Comparison of ENCODE assay signal across 9 mouse cellular contexts in the genomic region with DNA sequence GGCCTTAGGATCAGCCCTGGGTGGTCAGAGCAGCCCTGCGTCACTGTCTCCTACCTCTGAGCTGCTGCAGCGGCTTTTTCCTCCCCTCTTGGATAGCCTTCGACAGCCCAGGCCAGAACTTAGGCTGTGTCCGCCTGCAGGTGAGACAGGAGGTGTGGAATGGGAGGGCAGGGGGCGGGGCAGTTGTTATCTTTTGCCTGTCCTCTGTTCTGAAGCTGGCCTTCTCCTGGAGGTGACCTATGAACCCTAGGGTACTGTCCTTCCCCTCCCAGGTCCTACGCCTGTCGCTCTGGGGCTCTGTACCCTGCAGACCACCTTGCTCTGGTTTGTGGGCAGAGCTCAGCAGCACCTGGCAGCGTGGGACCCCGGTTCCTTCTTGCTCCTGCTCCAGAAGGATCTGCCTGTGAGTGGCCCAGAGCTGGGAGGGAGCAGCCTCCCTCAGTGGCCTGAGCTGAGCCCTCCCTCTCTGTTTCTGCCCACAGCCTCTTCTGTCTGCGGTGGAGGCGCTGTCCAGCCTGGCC. TPM values are rescaled to one million over a fixed set of nuclear protein-coding genes. Genes with fewer than 3 reads are reported as not detected.
DNase-seq lines count a peak whose midpoint lies in the region; ATAC-seq and TF ChIP-seq lines count a peak whose summit lies in the region.
"Had no signal": no experiment of that assay in that cellular context is flagged by ENCODE, and none has a peak within 500 bp of the region (broad histone marks: within the 10 kb centered on the region; RNA-seq: fewer than 3 reads in every experiment).

No protein-coding gene starts in this region.

- WGBS in heart, embryonic 15.5 days: 54% methylated on average over 11 of the region's 11 CpGs
- WGBS in embryonic facial prominence, embryonic 13.5 days: 42% methylated on average over 11 of the region's 11 CpGs
- WGBS in intestine, embryonic 14.5 days: 48% methylated on average over 11 of the region's 11 CpGs
- 56% methylated on average over 11 of the region's 11 CpGs for WGBS in midbrain, postnatal 0 days

- intact Hi-C loops in heart, postnatal 10 days (cut with DNase I): no loop called here

- H3K9me3 ChIP-seq in heart, embryonic 15.5 days (replicated peaks): no peaks in the 10 kb centered on the region
- H3K9me3 ChIP-seq in embryonic facial prominence, embryonic 13.5 days: no peaks in the 10 kb centered on the region
- H3K9me3 ChIP-seq in intestine, embryonic 14.5 days (ENCODE audit: control insufficient read depth, low read length): no peaks in the 10 kb centered on the region
- no peaks in the 10 kb centered on the region for H3K9me3 ChIP-seq in midbrain, postnatal 0 days (ENCODE audit: low read length)

- peak overlapping the region; percentile 96; the same call in 1 of the 2 replicates for H3K4me2 ChIP-seq in heart, embryonic 15.5 days
- peak overlapping the region; percentile 99 for H3K4me2 ChIP-seq in embryonic facial prominence, embryonic 13.5 days
- peak overlapping the region; percentile 100; the same call in 1 of the 2 replicates for H3K4me2 ChIP-seq in intestine, embryonic 14.5 days (ENCODE audit: low read length)
- peak overlapping the region; percentile 74 for H3K4me2 ChIP-seq in midbrain, postnatal 0 days (ENCODE audit: low read depth, low read length, poor library complexity, severe bottlenecking)

- ATAC-seq in heart, embryonic 15.5 days (replicated peaks; ENCODE audit: insufficient number of reproducible peaks, insufficient read depth, low FRiP score, low read depth): no peak
- ATAC-seq in embryonic facial prominence, embryonic 13.5 days (ENCODE audit: insufficient number of reproducible peaks, insufficient read depth, low FRiP score, low TSS enrichment, low read depth): no peak
- ATAC-seq in intestine, embryonic 14.5 days (replicated peaks; ENCODE audit: low FRiP score, low TSS enrichment, low read depth): no peak
- ATAC-seq in midbrain, postnatal 0 days (ENCODE audit: low FRiP score): no peak

- H3K27me3 ChIP-seq in heart, embryonic 15.5 days: peaks cover 11% of the 10 kb centered on the region; the same call in 1 of the 2 replicates
- peaks cover 8% of the 10 kb centered on the region for H3K27me3 ChIP-seq in embryonic facial prominence, embryonic 13.5 days
- no peaks in the 10 kb centered on the region for H3K27me3 ChIP-seq in intestine, embryonic 14.5 days (replicated peaks; ENCODE audit: control insufficient read depth, insufficient read depth, low read length)
- H3K27me3 ChIP-seq in midbrain, postnatal 0 days (ENCODE audit: insufficient read depth, low read length): no peaks in the 10 kb centered on the region

- peaks cover 11% of the 10 kb centered on the region; the same call in 1 of the 2 replicates for H3K36me3 ChIP-seq in heart, embryonic 15.5 days
- peaks cover 9% of the 10 kb centered on the region; the same call in 1 of the 2 replicates for H3K36me3 ChIP-seq in embryonic facial prominence, embryonic 13.5 days
- H3K36me3 ChIP-seq in intestine, embryonic 14.5 days (ENCODE audit: control insufficient read depth, insufficient read depth, low read length): no peaks in the 10 kb centered on the region
- peaks cover 17% of the 10 kb centered on the region; the same call in 1 of the 2 replicates for H3K36me3 ChIP-seq in midbrain, postnatal 0 days (ENCODE audit: insufficient read depth, low read length)

- H3K4me1 ChIP-seq in heart, embryonic 15.5 days (replicated peaks): peaks cover 22% of the 10 kb centered on the region
- peaks cover 30% of the 10 kb centered on the region for H3K4me1 ChIP-seq in embryonic facial prominence, embryonic 13.5 days
- peaks cover 13% of the 10 kb centered on the region for H3K4me1 ChIP-seq in intestine, embryonic 14.5 days (replicated peaks; ENCODE audit: control insufficient read depth, insufficient read depth, low read length)
- peaks cover 13% of the 10 kb centered on the region for H3K4me1 ChIP-seq in midbrain, postnatal 0 days (ENCODE audit: insufficient read depth, low read length)

- TF ChIP-seq CTCF in midbrain, postnatal 0 days (IDR thresholded peaks at IDR 0.05): no peak

- peak overlapping the region; percentile 84; the same call in 1 of the 2 replicates for H3K4me3 ChIP-seq in heart, embryonic 15.5 days
- H3K4me3 ChIP-seq in embryonic facial prominence, embryonic 13.5 days: peak overlapping the region; percentile 75; the same call in 1 of the 2 replicates
- H3K4me3 ChIP-seq in intestine, embryonic 14.5 days (ENCODE audit: low read depth, low read length): no peak overlapping the region
- H3K4me3 ChIP-seq in midbrain, postnatal 0 days (ENCODE audit: low read depth, low read length): peak overlapping the region; percentile 78

- no peak overlapping the region; the same call in 1 of the 2 replicates for H3K9ac ChIP-seq in heart, embryonic 15.5 days
- peak overlapping the region; percentile 87 for H3K9ac ChIP-seq in embryonic facial prominence, embryonic 13.5 days
- H3K9ac ChIP-seq in intestine, embryonic 14.5 days (ENCODE audit: low read length): no peak overlapping the region
- H3K9ac ChIP-seq in midbrain, postnatal 0 days (replicated peaks; ENCODE audit: low read length, poor library complexity, severe bottlenecking): peak overlapping the region; percentile 83

- DNase-seq in heart, postnatal 10 days: no peak
- no peak for DNase-seq in intestine, embryonic 14.5 days (ENCODE audit: low spot score)
- DNase-seq in midbrain, postnatal 0 days (ENCODE audit: low spot score): no peak
- no peak for DNase-seq in thymus, postnatal 4 days
- no peak for DNase-seq in adrenal gland, postnatal 36 days
- DNase-seq in thymus, adult 18-20 months: no peak

- no peak overlapping the region for H3K27ac ChIP-seq in heart, embryonic 15.5 days
- no peak overlapping the region for H3K27ac ChIP-seq in embryonic facial prominence, embryonic 13.5 days
- H3K27ac ChIP-seq in intestine, embryonic 14.5 days (ENCODE audit: low read depth): no peak overlapping the region
- H3K27ac ChIP-seq in midbrain, postnatal 0 days (ENCODE audit: low read depth, low read length): 0 out of 2 replicates have a peak overlapping the region, but pooled peaks have one; percentile 7

RNA-seq across cellular contexts. Expression of a gene that starts 1.8 kb away (rescaled TPM):
- 1.9 and 2.6 TPM in 2 replicates for polyA plus RNA-seq in heart, embryonic 15.5 days (2015; fragmentation: Nextera tagmentation; extraction: Ambion mirVana)
- total RNA-seq in heart, postnatal 10 days (2021): 1 to 10 TPM; 1.9 to 2.1 TPM
- polyA plus RNA-seq in embryonic facial prominence, embryonic 13.5 days (2015; fragmentation: Nextera tagmentation; extraction: Ambion mirVana): 3.3 and 3.5 TPM in 2 replicates
- 2.1 and 2.6 TPM in 2 replicates for polyA plus RNA-seq in intestine, embryonic 14.5 days (2014; fragmentation: Nextera tagmentation; extraction: Ambion mirVana)
- total RNA-seq in midbrain, postnatal 0 days (2014; rRNA removed): 4.4 and 8.1 TPM in 2 replicates
- polyA plus RNA-seq in midbrain, postnatal 0 days (2015; fragmentation: Nextera tagmentation; extraction: Ambion mirVana): 3.5 and 4.4 TPM in 2 replicates
- total RNA-seq in adrenal gland, postnatal 36 days (2021): 1 to 10 TPM; 5.2 to 5.9 TPM

RNA-seq across cellular contexts. Expression of a gene that starts 1.8 kb away (rescaled TPM):
- polyA plus RNA-seq in heart, embryonic 15.5 days (2015; fragmentation: Nextera tagmentation; extraction: Ambion mirVana): 2.3 and 2.4 TPM in 2 replicates
- total RNA-seq in heart, postnatal 10 days (2021): 1 to 10 TPM; 2.3 to 2.7 TPM
- 2.9 and 3.5 TPM in 2 replicates for polyA plus RNA-seq in embryonic facial prominence, embryonic 13.5 days (2015; fragmentation: Nextera tagmentation; extraction: Ambion mirVana)
- polyA plus RNA-seq in intestine, embryonic 14.5 days (2014; fragmentation: Nextera tagmentation; extraction: Ambion mirVana): 2.0 and 2.9 TPM in 2 replicates
- total RNA-seq in midbrain, postnatal 0 days (2014; rRNA removed): 13.6 and 26.0 TPM in 2 replicates
- 6.0 TPM in 2 replicates for polyA plus RNA-seq in midbrain, postnatal 0 days (2015; fragmentation: Nextera tagmentation; extraction: Ambion mirVana)
- 1 to 10 TPM; 3.6 to 4.1 TPM for total RNA-seq in adrenal gland, postnatal 36 days (2021)

RNA-seq across cellular contexts. Expression of a gene that starts 5.7 kb away (rescaled TPM):
- polyA plus RNA-seq in heart, embryonic 15.5 days (2015; fragmentation: Nextera tagmentation; extraction: Ambion mirVana): 136 and 164 TPM in 2 replicates
- total RNA-seq in heart, postnatal 10 days (2021): 100 to 1,000 TPM; 111 to 125 TPM
- polyA plus RNA-seq in embryonic facial prominence, embryonic 13.5 days (2015; fragmentation: Nextera tagmentation; extraction: Ambion mirVana): 137 and 151 TPM in 2 replicates
- polyA plus RNA-seq in intestine, embryonic 14.5 days (2014; fragmentation: Nextera tagmentation; extraction: Ambion mirVana): 132 and 136 TPM in 2 replicates
- 46.4 and 57.2 TPM in 2 replicates for total RNA-seq in midbrain, postnatal 0 days (2014; rRNA removed)
- 115 and 118 TPM in 2 replicates for polyA plus RNA-seq in midbrain, postnatal 0 days (2015; fragmentation: Nextera tagmentation; extraction: Ambion mirVana)
- 100 to 1,000 TPM; 103 to 109 TPM for total RNA-seq in adrenal gland, postnatal 36 days (2021)

RNA-seq across cellular contexts. Expression of a gene that starts 12.1 kb away (rescaled TPM):
- polyA plus RNA-seq in heart, embryonic 15.5 days (2015; fragmentation: Nextera tagmentation; extraction: Ambion mirVana): 17.6 and 27.8 TPM in 2 replicates
- total RNA-seq in heart, postnatal 10 days (2021): 10 to 100 TPM; 13.4 to 15.8 TPM
- polyA plus RNA-seq in embryonic facial prominence, embryonic 13.5 days (2015; fragmentation: Nextera tagmentation; extraction: Ambion mirVana): 45.0 and 45.6 TPM in 2 replicates
- polyA plus RNA-seq in intestine, embryonic 14.5 days (2014; fragmentation: Nextera tagmentation; extraction: Ambion mirVana): 39.7 and 60.0 TPM in 2 replicates
- total RNA-seq in midbrain, postnatal 0 days (2014; rRNA removed): 32.6 and 40.3 TPM in 2 replicates
- 18.8 and 19.8 TPM in 2 replicates for polyA plus RNA-seq in midbrain, postnatal 0 days (2015; fragmentation: Nextera tagmentation; extraction: Ambion mirVana)
- 10 to 100 TPM; 58.3 to 77.1 TPM for total RNA-seq in adrenal gland, postnatal 36 days (2021)

RNA-seq across cellular contexts. Expression of a gene that starts 17.0 kb away (rescaled TPM):
- polyA plus RNA-seq in heart, embryonic 15.5 days (2015; fragmentation: Nextera tagmentation; extraction: Ambion mirVana): 0.42 and 0.48 TPM in 2 replicates
- total RNA-seq in heart, postnatal 10 days (2021): 1 to 10 TPM in 1 of 2 experiments, under 1 TPM in 1; 0.55 to 1.3 TPM
- 0.27 and 0.56 TPM in 2 replicates for polyA plus RNA-seq in embryonic facial prominence, embryonic 13.5 days (2015; fragmentation: Nextera tagmentation; extraction: Ambion mirVana)
- 1.1 and 1.4 TPM in 2 replicates for polyA plus RNA-seq in intestine, embryonic 14.5 days (2014; fragmentation: Nextera tagmentation; extraction: Ambion mirVana)
- total RNA-seq in midbrain, postnatal 0 days (2014; rRNA removed): not detected in 2 replicates
- 0.26 TPM in 1 of 2 replicates, not detected in the other for polyA plus RNA-seq in midbrain, postnatal 0 days (2015; fragmentation: Nextera tagmentation; extraction: Ambion mirVana)
- 10 to 100 TPM in 1 of 2 experiments, 1 to 10 TPM in 1; 7.9 to 15.5 TPM for total RNA-seq in adrenal gland, postnatal 36 days (2021)
- total RNA-seq: monocyte, adult 5-6 weeks had no signal

Comparison
In these comparisons a context has a peak if more than half of its experiments do, and no peak if none do; other contexts are left out.
1. H3K9ac ChIP-seq: peak in embryonic facial prominence, embryonic 13.5 days (single experiment) and midbrain, postnatal 0 days (single experiment); none in heart, embryonic 15.5 days (single experiment) and intestine, embryonic 14.5 days (single experiment).
2. Peak in every context shown above with its lines, with median percentiles within 50 percentile points of each other: H3K4me2 ChIP-seq.